Mouse (Mus musculus): ENCODE measurements around the gene Dpp7. TPM values are rescaled to one million over a fixed set of nuclear protein-coding genes. Genes with fewer than 3 reads are reported as not detected.

Dpp7 gene
- polyA plus RNA-seq, 1 experiment from 2014 or later, result 10.6 TPM

DNA sequence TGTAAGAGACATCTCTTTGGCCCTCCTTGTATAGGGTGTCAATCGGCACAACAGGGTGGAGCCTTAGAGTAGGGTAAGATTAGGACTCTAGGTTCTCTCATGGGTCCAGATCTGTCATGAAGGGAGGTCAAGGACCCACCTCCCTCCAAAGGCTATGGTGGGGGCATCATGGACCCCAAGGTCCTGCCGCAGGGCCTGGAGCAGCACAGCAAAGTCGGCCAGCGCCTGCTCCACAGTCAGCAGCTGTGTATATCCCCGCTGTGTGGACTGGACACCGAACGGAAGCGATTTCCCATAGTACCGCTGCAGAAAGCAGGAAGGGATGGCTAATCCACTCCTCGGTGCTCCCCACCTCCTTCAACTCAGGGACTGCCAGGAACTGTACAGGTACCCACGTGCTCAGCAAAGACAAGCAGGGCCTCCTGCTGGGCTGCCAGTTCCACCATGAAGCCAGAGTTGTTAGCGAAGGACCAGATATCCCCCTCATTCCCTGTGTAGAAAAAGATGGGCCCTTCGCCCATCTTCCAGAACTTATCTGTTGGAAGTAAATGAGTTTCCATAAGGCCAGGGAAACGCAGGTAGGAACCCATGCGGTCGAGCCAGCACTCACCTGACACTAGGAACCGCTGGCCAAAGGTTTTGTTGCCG is 616 bp downstream of the Dpp7 start:
- peaks cover 8% of the 10 kb centered on the region for H3K4me1 ChIP-seq (ENCODE audit: control insufficient read depth, insufficient read depth, low read length)
- H3K36me3 ChIP-seq (ENCODE audit: control insufficient read depth, insufficient read depth), result peaks cover 7% of the 10 kb centered on the region
- H3K9ac ChIP-seq (ENCODE audit: low read length), result peak overlapping the region; percentile 56
- H3K27me3 ChIP-seq (ENCODE audit: control insufficient read depth, insufficient read depth, low read length), result no peaks in the 10 kb centered on the region
- no peak overlapping the region for H3K27ac ChIP-seq (ENCODE audit: low read length)
- ATAC-seq (replicated peaks; ENCODE audit: extremely low read depth, insufficient read depth, low FRiP score), result no peak
- no peaks in the 10 kb centered on the region for H3K9me3 ChIP-seq (replicated peaks; ENCODE audit: control insufficient read depth, low read length)
- peak overlapping the region; percentile 89 for H3K4me2 ChIP-seq (ENCODE audit: low read depth, low read length)
- WGBS, result 30% methylated on average over 18 of the region's 18 CpGs
- peak overlapping the region; percentile 58 for H3K4me3 ChIP-seq (ENCODE audit: low read length)

DNA sequence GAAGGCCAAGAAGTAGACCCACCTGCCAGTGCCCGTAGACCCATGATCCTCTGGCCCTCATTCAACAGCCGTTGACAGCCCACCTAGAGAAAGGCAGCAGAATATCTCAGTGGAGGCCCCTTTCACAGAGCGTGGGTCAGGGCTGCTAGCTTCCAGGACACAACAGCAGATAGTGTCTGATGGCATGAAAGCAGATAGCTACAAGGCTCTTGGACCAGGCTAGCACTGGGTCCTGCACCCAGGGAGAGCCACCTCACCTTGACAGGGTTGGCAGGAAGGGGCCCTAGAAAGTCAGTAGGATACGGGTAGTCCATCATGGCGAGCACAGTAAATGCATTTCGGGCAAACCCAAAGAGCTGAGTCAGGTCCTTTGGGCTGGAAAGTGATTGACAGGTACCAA is 1.9 kb downstream of the Dpp7 start:
- no peak overlapping the region for H3K4me3 ChIP-seq (ENCODE audit: low read length)
- H3K27me3 ChIP-seq (ENCODE audit: control insufficient read depth, insufficient read depth, low read length), result no peaks in the 10 kb centered on the region
- no peaks in the 10 kb centered on the region for H3K9me3 ChIP-seq (replicated peaks; ENCODE audit: control insufficient read depth, low read length)
- no peak for ATAC-seq (replicated peaks; ENCODE audit: extremely low read depth, insufficient read depth, low FRiP score)
- no peak overlapping the region for H3K4me2 ChIP-seq (ENCODE audit: low read depth, low read length)
- H3K4me1 ChIP-seq (ENCODE audit: control insufficient read depth, insufficient read depth, low read length), result peaks cover 8% of the 10 kb centered on the region
- 81% methylated on average over 6 of the region's 6 CpGs for WGBS
- no peak overlapping the region for H3K9ac ChIP-seq (ENCODE audit: low read length)
- H3K36me3 ChIP-seq (ENCODE audit: control insufficient read depth, insufficient read depth), result peaks cover 20% of the 10 kb centered on the region
- H3K27ac ChIP-seq (ENCODE audit: low read length), result no peak overlapping the region

DNA sequence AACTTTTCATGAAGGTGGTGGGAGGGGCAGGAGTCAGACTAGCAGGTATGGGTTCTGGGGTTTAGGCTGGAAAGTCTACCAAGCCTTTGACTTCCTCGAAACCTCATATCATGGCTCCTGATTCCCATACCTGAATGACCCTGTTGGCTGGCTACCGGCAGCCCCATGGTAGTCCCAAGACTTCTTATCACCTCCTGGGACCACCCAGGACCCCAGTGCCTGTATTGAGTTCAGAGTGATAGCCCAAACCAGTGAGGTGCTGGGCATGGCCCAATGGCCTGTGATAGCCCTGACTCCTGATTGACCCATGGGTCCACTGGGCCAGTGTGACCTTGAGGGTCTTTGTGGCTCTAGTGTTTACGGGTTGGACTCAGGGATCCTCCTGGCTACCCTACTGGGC is 5.5 kb downstream of the Dpp7 start:
- Histone ChIP-seq H3K4me3 (ENCODE audit: low read length) (no peak overlapping the region), H3K4me2 (ENCODE audit: low read depth, low read length) (no peak overlapping the region), H3K9ac (ENCODE audit: low read length) (no peak overlapping the region), H3K36me3 (ENCODE audit: control insufficient read depth, insufficient read depth) (peaks cover 41% of the 10 kb centered on the region), H3K9me3 (replicated peaks; ENCODE audit: control insufficient read depth, low read length) (no peaks in the 10 kb centered on the region), H3K27me3 (ENCODE audit: control insufficient read depth, insufficient read depth, low read length) (no peaks in the 10 kb centered on the region), H3K27ac (ENCODE audit: low read length) (no peak overlapping the region), H3K4me1 (ENCODE audit: control insufficient read depth, insufficient read depth, low read length) (peaks cover under 1% of the 10 kb centered on the region; the same call in 1 of the 2 replicates)
- 96% methylated on average over 3 of the region's 3 CpGs for WGBS
- no peak for ATAC-seq (replicated peaks; ENCODE audit: extremely low read depth, insufficient read depth, low FRiP score)

DNA sequence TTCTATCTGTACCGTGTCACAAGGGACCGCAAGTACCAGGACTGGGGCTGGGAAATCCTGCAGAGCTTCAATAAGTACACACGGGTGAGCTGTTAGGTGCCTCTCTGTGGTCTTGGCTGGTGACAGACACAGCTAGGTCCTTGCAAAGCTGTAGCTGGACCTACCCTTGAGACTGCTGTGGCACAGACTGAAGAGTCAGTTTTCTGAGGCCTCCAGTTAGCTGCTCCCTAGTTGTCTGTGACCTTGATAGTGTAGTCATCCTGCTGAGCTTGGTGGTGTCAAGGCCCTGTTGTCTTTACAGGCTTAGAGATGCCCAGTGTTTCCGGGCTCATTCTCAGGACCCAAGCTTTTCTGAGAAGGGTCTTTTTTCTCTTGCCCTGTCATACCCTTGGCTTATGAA is 6.7 kb downstream of the Dpp7 start:
- Histone ChIP-seq H3K27me3 (ENCODE audit: control insufficient read depth, insufficient read depth, low read length) (no peaks in the 10 kb centered on the region), H3K4me2 (ENCODE audit: low read depth, low read length) (no peak overlapping the region), H3K9me3 (replicated peaks; ENCODE audit: control insufficient read depth, low read length) (no peaks in the 10 kb centered on the region), H3K4me1 (ENCODE audit: control insufficient read depth, insufficient read depth, low read length) (no peaks in the 10 kb centered on the region), H3K9ac (ENCODE audit: low read length) (no peak overlapping the region), H3K27ac (ENCODE audit: low read length) (no peak overlapping the region), H3K4me3 (ENCODE audit: low read length) (no peak overlapping the region), H3K36me3 (ENCODE audit: control insufficient read depth, insufficient read depth) (peaks cover 52% of the 10 kb centered on the region)
- no peak for ATAC-seq (replicated peaks; ENCODE audit: extremely low read depth, insufficient read depth, low FRiP score)
- 94% methylated on average over 4 of the region's 4 CpGs for WGBS

DNA sequence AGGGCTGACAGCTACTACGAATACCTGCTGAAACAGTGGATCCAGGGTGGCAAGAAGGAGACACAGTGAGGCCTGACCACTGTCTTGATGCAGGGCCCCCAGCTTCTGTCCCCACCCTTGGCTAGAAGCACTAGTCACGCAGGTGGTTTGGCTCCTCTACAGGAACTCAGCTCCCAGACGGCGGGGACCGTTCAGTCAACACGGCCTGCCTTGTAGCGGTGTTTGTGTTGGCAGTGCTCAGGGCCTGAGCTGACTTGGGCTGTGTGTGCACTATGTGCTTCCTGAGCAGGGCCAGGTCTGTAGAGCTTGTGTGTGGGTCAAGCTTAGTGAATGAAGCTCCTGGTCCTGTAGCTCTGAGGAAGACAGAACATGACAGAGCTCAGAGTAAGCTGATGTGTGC is 8.0 kb downstream of the Dpp7 start:
- Histone ChIP-seq H3K9ac (ENCODE audit: low read length) (no peak overlapping the region), H3K27me3 (ENCODE audit: control insufficient read depth, insufficient read depth, low read length) (no peaks in the 10 kb centered on the region), H3K4me2 (ENCODE audit: low read depth, low read length) (no peak overlapping the region), H3K36me3 (ENCODE audit: control insufficient read depth, insufficient read depth) (peaks cover 58% of the 10 kb centered on the region), H3K9me3 (replicated peaks; ENCODE audit: control insufficient read depth, low read length) (no peaks in the 10 kb centered on the region), H3K4me1 (ENCODE audit: control insufficient read depth, insufficient read depth, low read length) (no peaks in the 10 kb centered on the region), H3K27ac (ENCODE audit: low read length) (no peak overlapping the region), H3K4me3 (ENCODE audit: low read length) (no peak overlapping the region)
- WGBS, result 90% methylated on average over 7 of the region's 7 CpGs
- ATAC-seq (replicated peaks; ENCODE audit: extremely low read depth, insufficient read depth, low FRiP score), result no peak

DNA sequence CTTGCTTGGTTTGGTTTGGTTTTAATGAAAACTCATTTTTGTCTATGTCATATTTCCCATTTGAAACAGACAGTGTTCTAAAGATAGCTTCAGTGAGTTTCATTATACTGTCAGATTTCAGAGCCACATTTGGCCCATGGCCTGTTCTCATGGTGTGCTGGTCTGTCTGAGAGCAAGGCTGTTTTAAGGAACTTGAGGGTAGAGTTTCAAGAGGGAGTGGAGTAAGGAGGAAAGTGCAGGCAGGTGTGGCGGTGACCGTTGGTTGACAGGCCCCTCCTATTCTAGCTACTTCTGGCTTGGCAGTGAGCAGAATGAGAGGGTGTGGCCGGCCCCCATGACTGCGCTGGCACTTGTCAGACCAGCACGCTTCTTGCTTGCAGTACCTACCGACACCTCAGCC is 17.9 kb downstream of the Dpp7 start:
- Histone ChIP-seq H3K36me3 (ENCODE audit: control insufficient read depth, insufficient read depth) (peaks cover 44% of the 10 kb centered on the region), H3K27ac (ENCODE audit: low read length) (no peak overlapping the region), H3K4me2 (ENCODE audit: low read depth, low read length) (no peak overlapping the region), H3K27me3 (ENCODE audit: control insufficient read depth, insufficient read depth, low read length) (no peaks in the 10 kb centered on the region), H3K4me3 (ENCODE audit: low read length) (no peak overlapping the region), H3K4me1 (ENCODE audit: control insufficient read depth, insufficient read depth, low read length) (peaks cover 4% of the 10 kb centered on the region), H3K9ac (ENCODE audit: low read length) (no peak overlapping the region), H3K9me3 (replicated peaks; ENCODE audit: control insufficient read depth, low read length) (no peaks in the 10 kb centered on the region)
- WGBS, result 86% methylated on average over 6 of the region's 6 CpGs
- ATAC-seq (replicated peaks; ENCODE audit: extremely low read depth, insufficient read depth, low FRiP score), result no peak

DNA sequence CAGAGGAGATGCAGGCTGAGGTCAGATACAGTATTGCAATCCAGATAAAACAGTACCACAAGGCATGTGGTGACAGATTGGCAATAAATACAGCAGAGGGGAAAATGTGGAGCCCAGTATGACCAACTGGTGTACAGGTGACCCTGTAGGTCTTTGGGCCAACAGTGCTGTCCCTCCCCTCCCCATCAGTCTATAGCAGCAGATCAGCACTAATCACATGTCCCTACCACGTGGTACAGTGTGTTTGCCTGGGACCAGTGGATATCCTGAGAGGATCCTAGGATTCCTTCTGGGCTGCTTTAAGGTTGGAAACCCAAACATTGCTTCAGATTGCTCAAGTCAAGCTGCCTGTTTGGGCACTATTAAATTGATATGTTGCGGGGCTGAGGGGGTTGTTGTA is 22.6 kb downstream of the Dpp7 start:
- no peaks in the 10 kb centered on the region for H3K9me3 ChIP-seq (replicated peaks; ENCODE audit: control insufficient read depth, low read length)
- peak overlapping the region; percentile 96 for H3K4me3 ChIP-seq (ENCODE audit: low read length)
- peaks cover 15% of the 10 kb centered on the region for H3K4me1 ChIP-seq (ENCODE audit: control insufficient read depth, insufficient read depth, low read length)
- WGBS, result 79% methylated on average over 2 of the region's 2 CpGs
- ATAC-seq (replicated peaks; ENCODE audit: extremely low read depth, insufficient read depth, low FRiP score), result no peak
- H3K36me3 ChIP-seq (ENCODE audit: control insufficient read depth, insufficient read depth), result peaks cover 34% of the 10 kb centered on the region
- peak overlapping the region; percentile 98 for H3K4me2 ChIP-seq (ENCODE audit: low read depth, low read length)
- peak overlapping the region; percentile 97 for H3K9ac ChIP-seq (ENCODE audit: low read length)
- no peak overlapping the region for H3K27ac ChIP-seq (ENCODE audit: low read length)
- H3K27me3 ChIP-seq (ENCODE audit: control insufficient read depth, insufficient read depth, low read length), result no peaks in the 10 kb centered on the region

DNA sequence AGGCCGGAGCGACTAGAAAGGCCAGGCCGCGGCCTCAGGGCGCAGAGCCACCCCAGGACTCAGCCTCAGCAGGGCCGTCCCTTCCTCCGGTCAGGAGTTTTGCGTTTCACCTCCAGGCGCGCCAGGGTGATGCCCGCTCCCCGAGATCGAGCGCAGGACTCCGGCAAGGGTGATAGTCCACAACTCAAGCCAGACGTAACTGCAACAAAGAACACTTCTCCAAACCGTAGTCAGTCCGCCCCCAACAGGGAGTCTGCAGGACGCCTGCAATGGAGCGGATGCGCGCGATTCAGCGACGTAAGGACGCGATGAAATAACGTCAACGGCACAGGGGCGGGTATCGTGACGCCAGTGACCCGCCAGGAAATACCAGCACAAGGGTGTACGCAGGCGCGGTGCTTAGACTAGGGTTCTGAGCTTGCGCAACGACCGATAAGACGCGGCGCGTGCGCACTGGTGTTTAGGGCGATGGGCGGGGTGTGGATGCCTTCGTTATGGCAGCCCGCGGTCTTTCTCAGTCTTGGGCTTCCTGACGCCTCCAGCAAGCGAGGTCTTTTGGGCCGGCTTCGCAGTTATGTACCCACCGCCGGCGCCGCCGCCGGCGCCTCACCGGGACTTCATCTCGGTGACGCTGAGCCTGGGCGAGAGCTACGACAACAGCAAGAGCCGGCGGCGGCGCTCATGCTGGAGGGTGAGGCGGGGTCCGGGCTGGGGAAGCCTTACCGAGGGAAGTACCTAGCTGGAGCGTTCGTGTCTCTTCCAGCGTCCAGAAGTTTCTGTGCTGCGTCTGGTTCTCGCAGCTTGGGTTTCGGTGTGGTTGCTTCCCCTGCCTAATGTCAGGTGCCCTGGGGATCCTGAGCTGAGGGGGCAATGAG is 23.6 kb downstream of the Dpp7 start, which contains the start of gene Man1b1:
Man1b1 (plus strand) TSS at position 53 of the 875 bp plus-strand sequence.
- no peaks in the 10 kb centered on the region for H3K9me3 ChIP-seq (replicated peaks; ENCODE audit: control insufficient read depth, low read length)
- under 1% methylated on average over 78 of the region's 78 CpGs for WGBS
- H3K4me2 ChIP-seq (ENCODE audit: low read depth, low read length), result peak within 1 kb of the TSS; percentile 98
- H3K27ac ChIP-seq (ENCODE audit: low read length), result peak within 1 kb of the TSS; percentile 91
- peak within 1 kb of the TSS; percentile 97 for H3K9ac ChIP-seq (ENCODE audit: low read length)
- no peaks in the 10 kb centered on the region for H3K27me3 ChIP-seq (ENCODE audit: control insufficient read depth, insufficient read depth, low read length)
- H3K36me3 ChIP-seq (ENCODE audit: control insufficient read depth, insufficient read depth), result peaks cover 23% of the 10 kb centered on the region
- ATAC-seq (replicated peaks; ENCODE audit: extremely low read depth, insufficient read depth, low FRiP score), result peak; percentile 99
- H3K4me1 ChIP-seq (ENCODE audit: control insufficient read depth, insufficient read depth, low read length), result peaks cover 15% of the 10 kb centered on the region
- H3K4me3 ChIP-seq (ENCODE audit: low read length), result peak within 1 kb of the TSS; percentile 96

DNA sequence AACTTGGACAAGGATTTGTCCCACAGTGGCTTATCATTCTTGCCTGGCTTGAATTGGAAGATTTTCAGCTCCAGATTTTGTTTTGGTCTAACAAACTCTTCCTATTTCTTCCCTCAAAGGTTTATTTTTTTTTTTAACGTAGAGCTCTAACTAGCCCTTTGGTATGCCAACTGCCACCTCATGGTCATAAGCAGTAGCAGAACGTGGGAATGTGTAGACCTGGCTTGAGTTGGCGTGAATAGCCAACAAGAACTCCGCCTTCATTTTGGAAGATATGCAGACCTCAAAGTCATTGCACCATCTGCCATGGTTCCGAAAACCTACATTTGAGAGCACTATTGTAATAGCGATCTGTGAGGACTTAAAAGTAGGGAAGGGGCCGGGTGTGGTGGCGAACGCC is 24.7 kb downstream of the Dpp7 start:
- ATAC-seq (replicated peaks; ENCODE audit: extremely low read depth, insufficient read depth, low FRiP score), result no peak
- H3K4me2 ChIP-seq (ENCODE audit: low read depth, low read length), result peak overlapping the region; percentile 71
- no peak overlapping the region for H3K27ac ChIP-seq (ENCODE audit: low read length)
- H3K9me3 ChIP-seq (replicated peaks; ENCODE audit: control insufficient read depth, low read length), result no peaks in the 10 kb centered on the region
- H3K27me3 ChIP-seq (ENCODE audit: control insufficient read depth, insufficient read depth, low read length), result no peaks in the 10 kb centered on the region; the same call in 1 of the 2 replicates
- H3K9ac ChIP-seq (ENCODE audit: low read length), result peak overlapping the region; percentile 97
- H3K36me3 ChIP-seq (ENCODE audit: control insufficient read depth, insufficient read depth), result peaks cover 20% of the 10 kb centered on the region
- WGBS, result 53% methylated on average over 9 of the region's 9 CpGs
- H3K4me3 ChIP-seq (ENCODE audit: low read length), result peak overlapping the region; percentile 96
- peaks cover 15% of the 10 kb centered on the region for H3K4me1 ChIP-seq (ENCODE audit: control insufficient read depth, insufficient read depth, low read length)

All from heart, embryonic 16.5 days (tissue).